16 mouse cellular contexts compared by ENCODE assay signal in genomic region chr2:57459901-57460300, GRCm38 (mm10).
A peak's percentile ranks its signal among the peaks of the same experiment; 100 is the strongest.
DNase-seq lines count a peak whose midpoint lies in the region; ATAC-seq lines count a peak whose summit lies in the region.
"Had no signal": no experiment of that assay in that cellular context is flagged by ENCODE, and none has a peak within 500 bp of the region (broad histone marks: within the 10 kb centered on the region; RNA-seq: fewer than 3 reads in every experiment).

No protein-coding gene starts in this region.

- no peaks in the 10 kb centered on the region for H3K27me3 ChIP-seq in forebrain, embryonic 16.5 days (replicated peaks; ENCODE audit: control insufficient read depth, insufficient read depth, low read length)
- no peaks in the 10 kb centered on the region for H3K27me3 ChIP-seq in forebrain, embryonic 13.5 days
- H3K27me3 ChIP-seq: embryonic facial prominence, embryonic 12.5 days; heart, embryonic 13.5 days; hindbrain, embryonic 15.5 days had no signal

- no peak overlapping the region for H3K4me3 ChIP-seq in forebrain, embryonic 16.5 days (replicated peaks; ENCODE audit: low read length)
- no peak overlapping the region for H3K4me3 ChIP-seq in forebrain, embryonic 13.5 days
- H3K4me3 ChIP-seq: embryonic facial prominence, embryonic 12.5 days; heart, embryonic 13.5 days; hindbrain, embryonic 15.5 days had no signal

- no peak overlapping the region for H3K4me2 ChIP-seq in forebrain, embryonic 16.5 days (ENCODE audit: low read length)
- no peak overlapping the region for H3K4me2 ChIP-seq in forebrain, embryonic 13.5 days
- H3K4me2 ChIP-seq: embryonic facial prominence, embryonic 12.5 days; heart, embryonic 13.5 days; hindbrain, embryonic 15.5 days had no signal

- peak; percentile 63; the same call in 1 of the 2 replicates for ATAC-seq in forebrain, embryonic 16.5 days
- no peak for ATAC-seq in forebrain, embryonic 13.5 days

- 61% methylated on average over 2 of the region's 2 CpGs for WGBS in forebrain, embryonic 16.5 days
- WGBS in forebrain, embryonic 13.5 days = 94% methylated on average over 2 of the region's 2 CpGs

- H3K27ac ChIP-seq in forebrain, embryonic 16.5 days (ENCODE audit: low read length) = no peak overlapping the region
- no peak overlapping the region for H3K27ac ChIP-seq in forebrain, embryonic 13.5 days
- H3K27ac ChIP-seq: embryonic facial prominence, embryonic 12.5 days; heart, embryonic 13.5 days; hindbrain, embryonic 15.5 days had no signal

- H3K36me3 ChIP-seq in forebrain, embryonic 16.5 days (ENCODE audit: control insufficient read depth, insufficient read depth) = no peaks in the 10 kb centered on the region
- no peaks in the 10 kb centered on the region for H3K36me3 ChIP-seq in forebrain, embryonic 13.5 days (ENCODE audit: poor library complexity, severe bottlenecking)
- H3K36me3 ChIP-seq: embryonic facial prominence, embryonic 12.5 days; heart, embryonic 13.5 days; hindbrain, embryonic 15.5 days had no signal

- H3K4me1 ChIP-seq in forebrain, embryonic 16.5 days (replicated peaks; ENCODE audit: control insufficient read depth, insufficient read depth, low read length) = no peaks in the 10 kb centered on the region
- no peaks in the 10 kb centered on the region for H3K4me1 ChIP-seq in forebrain, embryonic 13.5 days
- H3K4me1 ChIP-seq: embryonic facial prominence, embryonic 12.5 days; heart, embryonic 13.5 days; hindbrain, embryonic 15.5 days had no signal

- H3K9me3 ChIP-seq in forebrain, embryonic 16.5 days (ENCODE audit: control insufficient read depth, low read length) = no peaks in the 10 kb centered on the region
- no peaks in the 10 kb centered on the region for H3K9me3 ChIP-seq in forebrain, embryonic 13.5 days (replicated peaks)
- H3K9me3 ChIP-seq: embryonic facial prominence, embryonic 12.5 days; heart, embryonic 13.5 days; hindbrain, embryonic 15.5 days had no signal

- peak; percentile 68 for DNase-seq in brain, adult 2 months (ENCODE audit: low read depth, low spot score)
- peak; percentile 16 to 79 for DNase-seq in layer of hippocampus, adult 18-20 months (ENCODE audit: low spot score in 2 of 2)
- peak; percentile 59 for DNase-seq in layer of hippocampus, adult 9-11 months
- DNase-seq in left cerebral cortex, adult 9 months (ENCODE audit: low spot score in 2 of 2) = no peak
- DNase-seq in embryo, embryonic 10 days (ENCODE audit: low spot score) = no peak
- DNase-seq: adrenal gland, postnatal 10 days; cerebellum, adult 8-10 months; cerebellum, postnatal 14 days; gastrocnemius, postnatal 36 days; heart, adult 11 months; heart, postnatal 36 days had no signal

- no peak overlapping the region for H3K9ac ChIP-seq in forebrain, embryonic 16.5 days (replicated peaks; ENCODE audit: low read depth, low read length)
- no peak overlapping the region for H3K9ac ChIP-seq in forebrain, embryonic 13.5 days
- H3K9ac ChIP-seq: embryonic facial prominence, embryonic 12.5 days; heart, embryonic 13.5 days; hindbrain, embryonic 15.5 days had no signal

Comparison
In these comparisons a context has a peak if more than half of its experiments do, and no peak if none do; other contexts are left out.
1. DNase-seq: peak in brain, adult 2 months (single experiment), layer of hippocampus, adult 18-20 months (2 of 2) and layer of hippocampus, adult 9-11 months (single experiment); none in left cerebral cortex, adult 9 months (0 of 2) and embryo, embryonic 10 days (single experiment).